Mouse (Mus musculus) neural tube, embryonic 11.5 days (tissue): ENCODE measurements around the gene Palm3. TPM values are rescaled to one million over a fixed set of nuclear protein-coding genes. Genes with fewer than 3 reads are reported as not detected.

Source experiments
- ATAC-seq: fragments of 200-750 bp; cut with Nextera tagmentation; 2 replicates; pipeline ENCODE4 v1.8.0; 2017; ENCODE audit warnings: moderate number of reproducible peaks, mild to moderate bottlenecking, moderate TSS enrichment, moderate library complexity; ENCODE audit not compliant: insufficient read depth, low FRiP score, low TSS enrichment
- DNase-seq: peaks from one replicate; pipeline ENCODE4 v3.0.0-alpha.2; 2015; ENCODE audit warnings: low spot score
- H3K27ac ChIP-seq: fragments of 300-500 bp; sonication (generic); 2 replicates; pipeline ENCODE4 v1.5.1; 2014; ENCODE audit warnings: low read depth, mild to moderate bottlenecking, low read length
- H3K27me3 ChIP-seq: fragments of 300-500 bp; sonication (generic); 2 replicates; pipeline ENCODE4 v1.6.1; 2014; ENCODE audit warnings: mild to moderate bottlenecking, low read length, mixed read lengths; ENCODE audit not compliant: control insufficient read depth, insufficient read depth
- H3K36me3 ChIP-seq: fragments of 300-500 bp; sonication (generic); 2 replicates; pipeline ENCODE4 v1.6.1; 2014; ENCODE audit warnings: mild to moderate bottlenecking, low read length, moderate library complexity, mixed read lengths; ENCODE audit not compliant: control insufficient read depth, insufficient read depth
- H3K4me1 ChIP-seq: fragments of 300-500 bp; sonication (generic); 2 replicates; pipeline ENCODE4 v1.6.1; 2014; ENCODE audit warnings: low read length, mixed read lengths; ENCODE audit not compliant: control insufficient read depth, insufficient read depth
- H3K4me2 ChIP-seq: fragments of 300-500 bp; sonication (generic); 2 replicates; pipeline ENCODE4 v1.6.1; 2014; ENCODE audit warnings: low read depth, mild to moderate bottlenecking, moderate library complexity
- H3K4me3 ChIP-seq: fragments of 300-500 bp; sonication (generic); 2 replicates; pipeline ENCODE4 v1.5.1; 2014; ENCODE audit warnings: low read depth, low read length
- H3K9ac ChIP-seq: fragments of 300-500 bp; sonication (generic); 2 replicates; pipeline ENCODE4 v1.6.1; 2014; ENCODE audit warnings: mild to moderate bottlenecking, low read length
- H3K9me3 ChIP-seq: fragments of 300-500 bp; sonication (generic); 2 replicates; pipeline ENCODE4 v1.6.1; 2016; ENCODE audit warnings: low read length; ENCODE audit not compliant: control insufficient read depth
- WGBS: fragments of 180-500 bp; shearing (Covaris S2); extraction: QIAGEN DNeasy Blood & Tissue Kit; methylation state at CpG from one replicate; pipeline ENCODE4 v1.1.7; 2014; 5-methylcytosine and 5-hydroxymethylcytosine counted together
- polyA plus RNA-seq: library from polyadenylated mRNA; unstranded; fragments of >200 nt; fragmentation: Nextera tagmentation; extraction: Ambion mirVana; gene quantifications from 2 replicates; pipeline ENCODE4 v1.2.1, GENCODE M21; 2014

Palm3 gene
- polyA plus RNA-seq, 1 experiment from 2014 or later = 4.4 TPM

DNA sequence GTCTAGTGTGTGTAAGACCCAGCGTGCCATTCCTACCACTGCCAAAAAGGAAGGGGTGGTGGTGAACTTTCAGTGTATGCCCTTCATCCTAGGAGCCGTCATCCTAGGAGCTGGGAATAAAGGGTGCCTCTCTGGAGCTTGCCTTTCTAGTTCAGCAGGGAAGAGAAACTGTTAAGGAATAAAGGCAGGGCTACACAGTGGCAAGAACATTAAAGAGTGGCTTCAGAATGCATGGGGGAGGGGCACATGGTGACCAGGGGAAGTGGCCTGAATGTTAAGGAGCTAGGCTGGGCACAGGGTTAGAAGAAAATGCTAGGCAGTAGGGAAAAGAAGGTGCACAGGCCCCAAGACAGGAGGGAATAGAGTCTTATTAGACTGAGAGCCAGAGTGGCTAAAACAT, 48.5 kb downstream of the Palm3 start:
- Histone ChIP-seq H3K27ac (no peak overlapping the region), H3K36me3 (no peaks in the 10 kb centered on the region), H3K4me2 (no peak overlapping the region), H3K4me1 (peaks cover 22% of the 10 kb centered on the region; the same call in 1 of the 2 replicates), H3K27me3 (no peaks in the 10 kb centered on the region), H3K4me3 (no peak overlapping the region), H3K9me3 (no peaks in the 10 kb centered on the region), H3K9ac (no peak overlapping the region)
- ATAC-seq (no peak), DNase-seq (no peak)
- 61% methylated on average over 2 of the region's 2 CpGs for WGBS

DNA sequence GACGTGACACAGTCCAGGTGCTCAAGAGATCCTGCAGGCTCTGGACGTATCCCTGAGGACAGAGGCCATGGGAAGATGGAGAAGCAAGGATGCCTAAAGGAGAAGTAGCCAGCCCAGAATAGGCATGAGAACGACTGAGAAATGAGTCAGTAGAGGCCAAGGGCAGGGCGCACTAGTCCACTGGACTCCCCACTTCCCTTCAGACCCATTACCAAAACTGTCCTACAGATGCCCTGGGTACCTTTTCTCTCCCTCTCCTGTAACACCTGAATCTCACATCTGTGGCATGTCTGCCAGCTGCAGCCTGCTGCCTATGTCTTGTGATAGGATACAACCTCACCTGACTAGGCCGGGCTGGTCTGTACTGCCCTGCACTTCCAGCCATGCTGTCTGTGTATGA, 49.0 kb downstream of the Palm3 start:
- H3K9me3 ChIP-seq = no peaks in the 10 kb centered on the region
- no peak for ATAC-seq
- no peaks in the 10 kb centered on the region for H3K27me3 ChIP-seq
- no peak overlapping the region for H3K9ac ChIP-seq
- no peaks in the 10 kb centered on the region for H3K36me3 ChIP-seq
- 81% methylated on average over 5 of the region's 5 CpGs for WGBS
- H3K4me2 ChIP-seq = no peak overlapping the region
- no peak overlapping the region for H3K27ac ChIP-seq
- DNase-seq = no peak
- peaks cover 22% of the 10 kb centered on the region; the same call in 1 of the 2 replicates for H3K4me1 ChIP-seq
- no peak overlapping the region for H3K4me3 ChIP-seq

DNA sequence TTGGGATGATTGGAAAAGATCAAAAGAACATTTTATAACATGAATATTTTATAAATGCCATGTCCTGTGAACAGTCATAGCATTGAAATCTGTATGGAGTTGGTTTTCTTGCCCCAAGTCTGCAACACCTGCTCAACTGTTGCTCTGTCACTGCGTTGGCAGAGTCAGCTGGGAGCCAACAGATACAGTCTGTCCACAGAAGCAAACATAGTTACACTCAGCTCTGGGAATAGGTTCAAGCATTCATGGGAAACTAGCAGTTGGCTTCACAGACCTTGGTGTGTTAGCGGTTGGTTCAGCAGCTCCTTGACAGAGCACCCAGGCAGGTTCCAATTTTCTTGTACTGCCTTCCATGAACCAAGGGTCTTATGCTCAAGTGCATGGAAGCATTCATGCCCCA, 49.4 kb downstream of the Palm3 start:
- no peak for ATAC-seq
- H3K27me3 ChIP-seq = no peaks in the 10 kb centered on the region
- peaks cover 22% of the 10 kb centered on the region; the same call in 1 of the 2 replicates for H3K4me1 ChIP-seq
- H3K36me3 ChIP-seq = no peaks in the 10 kb centered on the region
- no peak for DNase-seq
- WGBS = 78% methylated on average over 2 of the region's 2 CpGs
- no peak overlapping the region for H3K9ac ChIP-seq
- H3K9me3 ChIP-seq = no peaks in the 10 kb centered on the region
- H3K27ac ChIP-seq = no peak overlapping the region
- no peak overlapping the region for H3K4me2 ChIP-seq
- no peak overlapping the region for H3K4me3 ChIP-seq

DNA sequence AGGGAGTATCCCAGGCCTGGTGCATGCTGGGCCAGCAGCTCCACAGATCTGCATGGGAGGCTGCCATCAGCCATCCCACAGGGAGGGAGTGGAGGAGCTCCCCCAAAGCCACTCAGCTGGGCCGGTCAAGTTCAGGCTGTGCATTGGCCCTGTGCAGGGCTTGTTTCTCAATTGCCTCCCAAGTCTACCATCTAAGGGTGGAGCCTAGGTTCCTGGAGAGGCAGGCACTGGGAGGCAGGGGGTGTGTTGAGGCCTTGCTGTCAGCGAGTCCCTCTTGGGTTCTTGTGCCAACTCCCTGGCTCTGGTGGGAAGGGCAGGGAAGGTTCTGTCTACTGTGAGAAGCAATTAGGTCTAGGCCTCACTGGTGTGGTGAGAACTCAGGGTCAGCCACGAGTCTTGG, 50.6 kb downstream of the Palm3 start:
- H3K36me3 ChIP-seq = no peaks in the 10 kb centered on the region
- H3K27me3 ChIP-seq = no peaks in the 10 kb centered on the region
- ATAC-seq (no peak), DNase-seq (no peak)
- H3K27ac ChIP-seq = no peak overlapping the region
- H3K9ac ChIP-seq = no peak overlapping the region
- peaks cover 22% of the 10 kb centered on the region; the same call in 1 of the 2 replicates for H3K4me1 ChIP-seq
- 81% methylated on average over 3 of the region's 3 CpGs for WGBS
- H3K9me3 ChIP-seq = no peaks in the 10 kb centered on the region
- H3K4me3 ChIP-seq = no peak overlapping the region
- H3K4me2 ChIP-seq = no peak overlapping the region

DNA sequence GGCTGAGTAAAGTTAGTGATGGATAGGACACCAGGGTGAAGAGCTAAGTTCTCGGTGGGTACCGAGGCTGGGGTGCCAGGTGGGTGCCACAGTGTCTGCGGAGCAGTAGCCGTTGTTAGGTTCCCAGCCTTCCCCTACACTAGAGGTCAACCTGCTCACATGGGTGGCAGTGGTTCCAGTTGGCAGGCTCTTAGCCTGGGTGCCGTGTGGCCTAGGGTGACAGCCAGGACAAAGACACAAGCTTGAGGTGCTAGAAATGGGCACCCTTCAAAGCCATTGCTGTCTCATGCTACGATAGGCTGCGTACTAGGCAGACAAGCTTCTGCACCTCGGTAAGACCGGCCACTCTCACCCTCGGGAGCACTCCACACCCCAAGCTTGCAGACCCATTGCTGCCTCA, 51.0 kb downstream of the Palm3 start:
- DNase-seq = no peak
- peaks cover 22% of the 10 kb centered on the region; the same call in 1 of the 2 replicates for H3K4me1 ChIP-seq
- 89% methylated on average over 10 of the region's 10 CpGs for WGBS

DNA sequence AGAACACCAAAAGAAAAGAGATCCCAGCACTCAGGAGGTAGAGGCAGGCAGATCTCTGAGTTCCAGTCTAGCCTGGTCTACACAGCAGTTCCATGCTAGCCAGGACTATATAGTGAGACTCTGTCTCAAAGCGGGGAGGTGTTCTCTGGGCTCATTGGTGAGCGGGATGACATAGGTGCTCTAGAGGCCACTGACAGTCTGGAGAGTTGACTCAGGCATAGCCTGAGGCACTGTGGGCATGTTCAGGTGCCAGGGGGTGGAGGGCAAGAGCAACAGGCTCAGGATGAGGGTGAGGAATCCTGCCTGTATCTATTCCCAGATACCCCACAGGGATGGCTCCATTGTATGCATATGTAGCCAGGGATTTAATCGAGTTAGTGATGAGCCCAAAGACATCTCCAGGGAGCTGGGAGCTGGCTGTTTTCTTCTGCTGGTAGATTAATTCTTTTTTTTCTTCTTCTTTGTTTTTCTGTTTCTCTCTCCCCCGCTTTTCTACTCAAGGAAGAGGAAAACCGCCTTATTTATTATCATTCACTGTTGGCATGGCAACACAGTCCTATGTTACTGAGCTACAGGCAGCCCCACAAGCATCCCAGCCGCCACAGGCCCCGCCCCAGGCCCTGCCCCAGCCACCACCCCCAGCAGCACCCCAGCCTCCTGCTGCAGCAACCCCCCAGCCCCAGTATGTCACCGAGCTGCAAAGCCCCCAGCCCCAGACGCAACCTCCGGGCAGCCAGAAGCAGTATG, 52.1 kb downstream of the Palm3 start:
- 58% methylated on average over 10 of the region's 10 CpGs for WGBS
- Histone ChIP-seq H3K9me3 (no peaks in the 10 kb centered on the region), H3K9ac (no peak overlapping the region), H3K4me2 (no peak overlapping the region), H3K27ac (no peak overlapping the region), H3K4me3 (no peak overlapping the region), H3K27me3 (no peaks in the 10 kb centered on the region), H3K4me1 (peaks cover 15% of the 10 kb centered on the region; the same call in 1 of the 2 replicates), H3K36me3 (no peaks in the 10 kb centered on the region)
- DNase-seq (no peak), ATAC-seq (no peak)

More for the DNA sequence above, 51.0 kb downstream of the Palm3 start:
- no peaks in the 10 kb centered on the region for H3K36me3 ChIP-seq
- no peak for ATAC-seq
- no peaks in the 10 kb centered on the region for H3K9me3 ChIP-seq
- no peak overlapping the region for H3K4me3 ChIP-seq
- no peak overlapping the region for H3K9ac ChIP-seq
- H3K27me3 ChIP-seq = no peaks in the 10 kb centered on the region
- no peak overlapping the region for H3K27ac ChIP-seq
- H3K4me2 ChIP-seq = no peak overlapping the region

DNA sequence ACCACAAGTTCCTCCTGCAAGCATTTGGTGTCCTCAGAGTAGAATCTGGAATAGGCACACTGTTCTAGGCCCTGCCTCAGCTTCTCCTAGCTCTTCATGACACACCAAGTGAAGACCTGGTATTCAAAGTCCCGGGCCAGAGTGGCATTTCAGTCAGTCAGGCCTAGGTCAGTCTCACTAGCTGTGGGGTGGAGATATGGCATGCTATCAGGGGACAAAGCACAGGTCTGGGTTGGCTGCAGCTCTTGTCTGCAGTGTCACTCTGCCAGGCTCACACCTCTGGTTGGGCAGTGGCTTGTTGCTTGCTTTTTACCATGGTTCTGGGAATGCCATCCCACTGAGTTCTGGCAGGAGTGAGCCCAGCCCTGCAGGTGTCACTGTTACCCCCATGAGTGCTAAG, 55.1 kb downstream of the Palm3 start:
- Histone ChIP-seq H3K4me2 (no peak overlapping the region), H3K9me3 (no peaks in the 10 kb centered on the region), H3K27me3 (no peaks in the 10 kb centered on the region), H3K9ac (no peak overlapping the region), H3K36me3 (no peaks in the 10 kb centered on the region), H3K4me1 (peaks cover 5% of the 10 kb centered on the region; the same call in 1 of the 2 replicates), H3K4me3 (no peak overlapping the region), H3K27ac (no peak overlapping the region)
- ATAC-seq (no peak), DNase-seq (no peak)
- 79% methylated on average over 1 of the region's 1 CpGs for WGBS

DNA sequence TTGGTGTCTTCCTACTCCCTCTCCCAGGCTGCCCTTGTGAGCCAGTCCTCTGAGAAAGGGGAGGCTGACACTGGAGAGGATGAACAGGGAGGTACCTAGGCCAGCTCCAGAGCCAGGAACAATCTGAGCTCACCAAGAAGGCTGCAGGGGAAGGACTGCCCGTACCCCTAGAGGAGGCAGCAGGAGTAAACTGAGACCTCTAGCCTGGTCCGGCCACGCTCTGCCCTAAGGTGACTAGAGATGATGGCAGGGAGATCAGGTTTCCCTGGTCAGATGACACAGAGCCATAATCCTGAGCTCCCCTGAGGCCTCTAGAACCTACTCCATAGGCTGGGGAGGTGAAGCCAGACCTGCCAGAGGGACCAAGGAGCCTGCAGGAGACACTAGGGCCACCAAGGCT, 55.6 kb downstream of the Palm3 start:
- Histone ChIP-seq H3K4me3 (no peak overlapping the region), H3K9me3 (no peaks in the 10 kb centered on the region), H3K36me3 (no peaks in the 10 kb centered on the region), H3K27ac (no peak overlapping the region), H3K4me2 (no peak overlapping the region), H3K4me1 (peaks cover 5% of the 10 kb centered on the region; the same call in 1 of the 2 replicates), H3K27me3 (no peaks in the 10 kb centered on the region), H3K9ac (no peak overlapping the region)
- DNase-seq (no peak), ATAC-seq (no peak)
- WGBS = 61% methylated on average over 3 of the region's 3 CpGs

DNA sequence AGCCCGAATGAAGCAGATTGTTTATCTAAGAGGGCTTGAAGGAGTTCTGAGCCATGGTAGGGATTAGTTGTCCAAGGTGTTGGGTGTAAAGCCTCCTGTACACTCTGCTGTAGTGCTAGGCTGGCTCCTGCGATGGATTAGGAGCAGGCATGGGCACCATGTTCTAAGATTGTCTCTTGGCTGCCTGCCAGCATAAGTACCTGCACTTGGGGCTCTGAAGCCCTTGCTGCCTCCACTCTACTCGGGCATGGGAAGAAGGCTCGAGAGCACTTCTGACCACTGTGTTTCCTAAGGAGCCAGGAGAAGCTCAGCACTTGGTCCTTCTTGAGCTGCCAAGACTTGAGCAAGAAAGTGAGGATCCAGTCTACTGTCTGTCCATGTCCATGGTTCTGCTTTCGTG, 57.9 kb downstream of the Palm3 start:
- no peak overlapping the region for H3K4me2 ChIP-seq
- DNase-seq (no peak), ATAC-seq (no peak)
- peaks cover 5% of the 10 kb centered on the region; the same call in 1 of the 2 replicates for H3K4me1 ChIP-seq
- H3K27me3 ChIP-seq = no peaks in the 10 kb centered on the region
- peaks cover 10% of the 10 kb centered on the region for H3K36me3 ChIP-seq
- H3K4me3 ChIP-seq = no peak overlapping the region
- WGBS = 94% methylated on average over 5 of the region's 5 CpGs
- H3K27ac ChIP-seq = no peak overlapping the region
- no peaks in the 10 kb centered on the region for H3K9me3 ChIP-seq
- no peak overlapping the region for H3K9ac ChIP-seq
